Mouse (Mus musculus): Measurements from ENCODE around the gene Clybl. TPM values are rescaled to one million over a fixed set of nuclear protein-coding genes. Genes with fewer than 3 reads are reported as not detected.

Clybl gene
- total RNA-seq, 2 experiments from 2014 or later, result 9.7 to 24.2 TPM

DNA sequence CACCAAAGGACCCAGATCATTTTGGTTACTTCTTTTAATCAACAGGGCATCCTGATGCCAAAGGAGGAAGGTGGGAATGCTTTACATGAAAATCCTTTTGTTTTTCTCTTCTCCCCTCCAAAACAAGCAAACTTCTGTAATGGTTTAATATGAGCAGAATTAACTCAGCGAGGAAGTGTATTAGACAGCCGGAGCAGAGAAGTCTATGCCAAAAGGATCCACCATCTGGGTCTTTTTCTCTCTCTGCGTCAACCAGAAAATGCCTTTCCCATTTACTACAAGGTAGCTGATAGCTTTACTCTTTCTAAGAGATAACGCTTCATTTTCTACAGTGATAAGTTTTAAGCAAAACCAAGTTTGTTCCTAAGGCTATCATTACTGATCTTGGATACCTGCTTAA is 168.3 kb downstream of the Clybl start:
- ATAC-seq (replicated peaks; ENCODE audit: poor library complexity, severe bottlenecking), result no peak

- no peak for ATAC-seq (replicated peaks; ENCODE audit: poor library complexity, severe bottlenecking)
Observed at GRCm38 (mm10) chr14:122350766-122351165, 169.3 kb downstream of the Clybl start.

DNA sequence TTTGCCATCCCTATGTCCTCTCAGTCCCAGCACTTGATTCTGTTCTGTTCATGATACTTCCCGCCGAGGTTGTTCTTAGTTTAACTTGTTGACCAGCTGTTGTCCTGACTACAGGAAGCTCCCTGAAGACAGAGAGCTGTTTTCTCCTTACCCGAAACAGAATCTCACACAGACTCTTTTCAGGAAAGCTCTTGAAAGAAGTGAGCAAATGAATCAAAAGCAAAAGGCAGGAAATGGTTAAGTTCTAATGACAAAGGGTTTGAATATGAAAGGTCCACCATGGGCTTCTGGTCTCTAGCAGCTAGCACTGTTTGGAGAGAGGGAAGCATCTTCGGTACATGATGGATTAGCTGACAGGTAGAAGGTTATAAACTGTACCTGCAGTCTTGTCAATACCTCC is 175.8 kb downstream of the Clybl start:
- no peak for ATAC-seq (replicated peaks; ENCODE audit: poor library complexity, severe bottlenecking)

- ATAC-seq (replicated peaks; ENCODE audit: poor library complexity, severe bottlenecking), result no peak
Observed at GRCm38 (mm10) chr14:122358592-122358991, 177.1 kb downstream of the Clybl start.

- no peak for ATAC-seq (replicated peaks; ENCODE audit: poor library complexity, severe bottlenecking)
Observed at GRCm38 (mm10) chr14:122359136-122359905, 177.8 kb downstream of the Clybl start.

GRCm38 (mm10) chr14:122361807-122362206 is 180.3 kb downstream of the Clybl start:
- no peak for ATAC-seq (replicated peaks; ENCODE audit: poor library complexity, severe bottlenecking)

- ATAC-seq (replicated peaks; ENCODE audit: poor library complexity, severe bottlenecking), result no peak
Observed at GRCm38 (mm10) chr14:122363156-122363555, 181.7 kb downstream of the Clybl start.

GRCm38 (mm10) chr14:122364026-122364425 is 182.5 kb downstream of the Clybl start:
- ATAC-seq (replicated peaks; ENCODE audit: poor library complexity, severe bottlenecking), result no peak

DNA sequence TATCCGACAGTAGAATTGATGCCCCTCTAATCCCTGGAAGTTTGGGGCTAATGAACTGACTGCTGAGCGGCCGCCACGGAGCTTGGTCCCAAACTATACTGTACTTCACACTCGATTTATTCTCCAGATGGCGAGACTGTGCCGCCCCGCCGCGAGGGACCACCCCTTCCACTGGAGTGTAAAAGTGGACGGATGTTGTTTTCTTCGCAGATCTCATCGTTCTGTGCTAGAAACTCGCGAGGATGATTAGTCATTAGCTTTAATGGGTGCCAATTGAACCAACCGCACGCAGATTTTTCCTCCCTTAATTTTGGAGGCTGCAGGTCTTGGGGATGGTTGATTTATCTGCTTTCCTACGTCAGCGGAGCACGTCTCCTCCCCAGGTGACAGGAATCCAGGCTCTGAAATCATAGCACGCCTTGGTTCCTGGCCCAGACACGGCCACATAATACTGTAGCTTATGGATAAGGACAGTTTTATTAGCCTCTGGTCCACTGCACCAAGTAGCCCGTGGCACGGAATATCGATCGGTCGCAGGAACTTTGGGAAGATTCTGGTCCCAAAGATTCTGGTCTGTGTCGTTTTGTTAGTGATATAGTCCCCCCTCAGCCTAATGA is 185.9 kb downstream of the Clybl start:
- ATAC-seq (replicated peaks; ENCODE audit: poor library complexity, severe bottlenecking), result no peak

DNA sequence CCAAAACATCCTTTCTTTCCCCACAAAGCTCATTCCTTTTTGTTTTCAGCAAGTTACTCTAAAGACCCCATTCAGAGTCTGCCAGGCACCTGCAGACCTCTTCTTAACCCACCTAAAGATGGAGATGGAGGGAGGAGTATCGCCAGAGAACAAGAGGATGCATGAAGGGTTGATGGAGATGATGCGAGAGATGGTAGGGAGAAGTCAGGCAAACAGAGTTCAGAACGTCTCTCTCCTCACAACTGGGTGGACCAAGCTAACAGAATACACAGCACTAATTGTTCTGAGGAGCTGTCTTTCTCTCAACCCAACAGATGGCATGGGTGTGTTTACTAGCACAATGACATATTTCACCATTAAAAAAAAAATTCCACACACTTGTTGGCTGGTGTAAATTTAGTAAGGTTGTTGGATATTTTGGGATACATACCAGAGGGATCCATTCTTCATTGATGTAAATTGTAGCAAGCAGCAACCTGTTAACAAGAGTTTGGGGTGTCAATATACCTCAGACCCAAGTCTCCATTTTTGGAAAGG is 186.4 kb downstream of the Clybl start:
- no peak for ATAC-seq (replicated peaks; ENCODE audit: poor library complexity, severe bottlenecking)

DNA sequence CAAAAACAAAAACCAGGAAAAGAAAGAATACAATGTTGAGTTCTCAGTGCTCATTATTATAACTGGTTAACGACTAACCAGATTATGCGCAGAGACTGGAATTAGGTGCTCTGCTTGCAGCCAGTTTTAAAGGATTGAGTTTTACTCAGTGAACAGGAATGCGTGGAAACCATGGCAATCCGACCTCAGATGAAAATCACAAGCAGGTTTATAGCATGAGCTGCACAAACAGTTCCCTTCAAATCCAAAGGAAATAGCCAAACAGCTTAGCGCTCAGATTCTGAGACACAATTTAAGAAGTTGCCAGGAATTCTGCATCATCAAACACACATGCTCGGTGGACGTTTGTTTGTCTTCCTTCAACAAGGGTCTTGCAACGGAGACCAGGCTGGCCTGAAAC is 187.0 kb downstream of the Clybl start:
- no peak for ATAC-seq (replicated peaks; ENCODE audit: poor library complexity, severe bottlenecking)

GRCm38 (mm10) chr14:122371979-122372378 is 190.5 kb downstream of the Clybl start:
- no peak for ATAC-seq (replicated peaks; ENCODE audit: poor library complexity, severe bottlenecking)

- no peak for ATAC-seq (replicated peaks; ENCODE audit: poor library complexity, severe bottlenecking)
Observed at GRCm38 (mm10) chr14:122373458-122373857, 192.0 kb downstream of the Clybl start.

- ATAC-seq (replicated peaks; ENCODE audit: poor library complexity, severe bottlenecking), result no peak
Observed at GRCm38 (mm10) chr14:122374285-122374997, 192.9 kb downstream of the Clybl start.

GRCm38 (mm10) chr14:122375070-122375811 is 193.7 kb downstream of the Clybl start:
- ATAC-seq (replicated peaks; ENCODE audit: poor library complexity, severe bottlenecking), result no peak

- peak; percentile 35 for ATAC-seq (replicated peaks; ENCODE audit: poor library complexity, severe bottlenecking)
Observed at GRCm38 (mm10) chr14:122376482-122377143, 195.1 kb downstream of the Clybl start.

DNA sequence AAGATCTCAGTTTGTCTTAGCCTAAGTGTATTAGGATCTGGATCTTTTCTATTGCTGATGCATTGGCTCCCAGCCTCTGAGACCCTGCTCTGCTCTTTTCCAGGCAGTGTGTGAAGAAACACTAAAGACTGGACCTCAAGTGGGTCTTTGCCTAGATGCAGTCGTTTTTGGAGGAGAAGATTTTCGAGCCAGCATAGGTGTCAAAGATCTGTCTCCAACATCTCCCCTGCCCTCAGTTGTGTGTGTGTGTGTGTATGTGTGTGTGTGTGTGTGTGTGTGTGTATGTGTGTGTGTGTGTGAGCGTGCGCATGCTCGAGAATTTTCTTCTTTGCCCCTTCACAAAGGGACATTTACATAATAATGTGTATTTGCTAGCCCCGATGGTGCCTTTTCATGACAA is 196.2 kb downstream of the Clybl start:
- ATAC-seq (replicated peaks; ENCODE audit: poor library complexity, severe bottlenecking), result no peak

DNA sequence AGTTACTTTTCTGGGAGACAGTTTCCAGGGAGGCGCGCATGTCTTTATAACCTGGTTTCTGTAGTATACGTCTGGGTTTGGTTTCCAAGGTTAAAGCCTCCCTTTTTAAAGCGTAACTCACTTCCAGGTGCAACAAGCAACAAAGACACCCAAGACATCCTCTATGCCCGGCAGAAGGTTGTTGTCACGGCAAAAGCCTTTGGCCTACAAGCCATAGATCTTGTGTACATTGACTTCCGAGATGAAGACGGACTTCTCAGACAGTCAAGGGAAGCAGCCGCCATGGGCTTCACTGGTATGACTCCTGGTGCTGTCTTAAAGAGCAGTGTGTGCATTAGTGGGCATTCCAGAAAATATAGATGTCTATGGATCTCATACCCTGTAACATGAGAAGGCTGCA is 197.6 kb downstream of the Clybl start:
- ATAC-seq (replicated peaks; ENCODE audit: poor library complexity, severe bottlenecking), result no peak

DNA sequence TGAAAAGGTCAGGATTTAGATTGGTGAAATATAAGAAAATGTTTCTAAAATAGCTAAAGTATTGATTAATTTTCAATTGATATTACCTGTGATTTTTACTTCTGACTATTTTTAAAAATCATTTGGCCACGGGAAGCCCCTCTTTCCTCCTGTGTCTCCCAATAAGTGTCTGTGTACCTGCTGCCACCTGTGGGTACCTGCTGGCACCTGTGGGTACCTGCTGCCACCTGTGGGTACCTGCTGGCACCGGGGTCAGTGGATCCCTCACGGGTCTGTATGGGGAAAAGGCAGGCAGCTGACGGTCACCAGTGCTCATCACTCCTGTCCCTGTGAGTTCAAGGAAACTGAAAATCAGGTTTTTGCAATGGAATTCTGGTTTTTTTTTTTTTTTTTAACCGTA is 198.5 kb downstream of the Clybl start:
- no peak for ATAC-seq (replicated peaks; ENCODE audit: poor library complexity, severe bottlenecking)

All from granulocyte monocyte progenitor cell, adult 5-6 weeks (primary cell).